Mouse (Mus musculus) adrenal gland, adult 8-10 months (tissue): ENCODE results near the gene Ect2l. TPM values are rescaled to one million over a fixed set of nuclear protein-coding genes. Genes with fewer than 3 reads are reported as not detected.

Source experiments
- DNase-seq: peaks from one replicate; pipeline ENCODE4 v3.0.0; 2022
- total RNA-seq, 4 experiments: library from RNA; stranded (reverse); gene quantifications; 2 replicates each; pipeline ENCODE4 v1.2.4; 2022

The Ect2l gene
- under 1 TPM in 1 of 4 experiments, not detected in 3; 0.24 TPM for total RNA-seq

DNA sequence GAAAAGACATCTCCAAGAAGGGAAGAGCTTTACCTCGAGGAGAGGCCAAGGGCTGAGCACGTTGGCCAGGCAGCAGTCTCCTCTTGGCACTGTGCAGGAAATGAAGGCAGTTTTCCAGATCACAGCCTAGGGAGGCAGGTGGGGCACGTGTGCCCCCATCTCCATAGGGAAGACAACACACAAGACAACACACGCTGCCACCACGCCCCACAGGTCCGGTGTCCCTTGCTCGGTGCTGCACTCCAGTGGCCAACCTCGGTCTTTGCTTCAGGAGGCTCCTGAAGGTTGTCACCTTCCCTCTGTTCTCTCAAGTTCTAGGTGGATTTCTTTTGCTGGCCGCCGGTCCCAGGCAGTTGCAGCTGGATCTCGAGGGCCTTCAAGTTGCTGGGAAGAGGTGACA, at the start of gene Ect2l:
Gene Ect2l, minus strand, starts transcription at position 165 of the 400 bp plus-strand sequence.
- no peak for DNase-seq

DNA sequence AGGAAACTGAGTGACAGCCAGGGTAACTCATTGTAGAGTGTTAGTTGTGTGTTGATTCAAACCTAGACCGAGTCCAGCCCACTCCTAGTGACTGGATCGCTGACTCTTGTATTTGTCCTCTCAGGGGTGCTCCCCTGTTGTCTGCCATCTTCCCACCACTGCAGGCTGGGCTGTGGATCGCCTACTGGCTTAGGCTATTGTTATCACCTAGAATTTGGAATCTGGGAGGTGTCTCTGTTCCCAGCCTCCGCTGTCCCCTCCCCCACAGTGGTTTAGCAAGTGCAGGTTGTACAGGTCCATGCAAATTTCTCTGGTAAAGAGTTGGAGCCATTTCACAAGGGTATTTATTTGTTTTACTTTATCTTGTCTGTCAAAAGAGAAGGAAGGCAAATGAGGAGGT, 40.7 kb upstream of the Ect2l start:
- DNase-seq: no peak

DNA sequence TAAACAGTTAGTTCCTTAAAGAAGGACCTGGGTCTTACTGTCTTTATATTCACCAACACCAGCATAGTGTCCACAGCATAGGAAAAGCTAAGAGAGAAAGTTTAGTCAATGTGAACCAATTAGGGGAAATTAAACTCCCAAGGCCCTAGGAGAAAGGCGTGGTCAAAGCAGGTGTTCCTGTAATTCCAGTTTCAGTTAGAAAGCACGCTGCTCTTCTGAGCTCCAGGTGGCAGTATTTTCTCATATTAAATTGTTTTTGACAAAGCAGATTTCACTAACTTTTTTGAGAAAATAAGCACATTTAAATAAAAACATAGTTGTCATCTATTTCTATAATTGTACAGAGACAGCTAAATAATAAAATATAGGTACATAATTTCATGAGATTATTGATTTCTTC, 32.9 kb upstream of the Ect2l start:
- DNase-seq: no peak

DNA sequence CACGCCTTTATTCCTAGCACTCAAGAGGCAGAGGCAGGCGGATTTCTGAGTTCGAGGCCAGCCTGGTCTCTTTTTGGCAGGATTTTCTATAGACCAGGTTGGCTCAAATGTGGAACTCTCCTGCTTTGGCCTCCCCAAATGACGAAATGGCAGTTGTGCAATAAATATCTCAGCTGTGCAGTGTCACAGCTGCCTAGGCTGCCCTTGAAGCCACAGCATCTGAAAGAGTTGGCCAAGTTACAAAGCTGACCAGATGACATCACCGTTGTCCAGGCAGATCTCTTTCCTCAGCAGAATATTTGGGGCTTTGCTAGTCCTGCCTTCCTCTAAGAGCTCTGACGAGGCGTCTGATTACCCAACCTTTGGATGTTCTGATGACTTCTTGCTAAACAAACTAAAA, 26.5 kb upstream of the Ect2l start:
- peak; percentile 78 for DNase-seq

DNA sequence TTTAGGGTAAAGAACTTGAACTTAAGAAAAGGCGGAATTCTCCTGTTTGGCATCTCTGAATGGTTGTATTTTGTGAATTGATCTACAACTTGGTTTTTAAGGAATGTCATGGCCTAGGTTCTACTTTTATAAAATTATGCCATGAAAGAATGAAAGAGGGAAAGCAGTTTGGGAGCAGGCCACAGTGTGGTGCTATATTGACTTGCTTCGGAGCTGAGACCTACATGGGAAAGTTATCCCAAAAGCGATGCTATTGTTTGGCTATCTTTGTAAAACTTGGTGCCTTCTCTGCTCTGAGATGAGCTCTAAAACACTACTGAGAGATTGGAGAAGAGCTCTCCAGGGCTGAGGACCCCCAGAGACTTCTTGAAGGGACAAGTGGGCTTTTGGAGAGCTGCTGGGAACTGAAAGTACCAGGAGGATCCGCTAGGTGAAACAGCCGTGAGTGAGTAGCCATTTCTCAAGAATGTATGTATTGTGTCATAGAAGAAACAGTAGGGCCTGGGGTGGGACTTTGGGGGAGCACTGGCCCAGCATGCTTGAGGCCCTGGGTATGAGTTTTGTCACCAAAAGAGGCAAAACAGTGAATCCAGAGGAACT, 25.7 kb upstream of the Ect2l start:
- no peak for DNase-seq

DNA sequence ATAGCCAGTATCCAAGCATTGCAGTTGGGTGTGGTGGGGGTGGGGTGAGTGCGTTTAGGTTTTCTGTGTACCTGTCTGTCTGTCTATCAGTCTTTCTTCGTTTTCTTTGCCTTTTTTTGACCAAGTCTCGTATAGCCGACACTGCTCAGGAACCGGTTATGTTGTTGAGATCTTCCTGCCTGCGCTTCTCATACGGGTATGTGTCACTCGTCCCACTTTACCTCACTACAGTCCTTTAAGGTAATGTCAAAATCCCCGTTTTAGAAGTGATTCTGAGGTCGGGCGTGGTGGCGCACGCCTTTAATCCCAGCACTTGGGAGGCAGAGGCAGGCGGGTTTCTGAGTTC, 24.7 kb upstream of the Ect2l start:
- DNase-seq: no peak

DNA sequence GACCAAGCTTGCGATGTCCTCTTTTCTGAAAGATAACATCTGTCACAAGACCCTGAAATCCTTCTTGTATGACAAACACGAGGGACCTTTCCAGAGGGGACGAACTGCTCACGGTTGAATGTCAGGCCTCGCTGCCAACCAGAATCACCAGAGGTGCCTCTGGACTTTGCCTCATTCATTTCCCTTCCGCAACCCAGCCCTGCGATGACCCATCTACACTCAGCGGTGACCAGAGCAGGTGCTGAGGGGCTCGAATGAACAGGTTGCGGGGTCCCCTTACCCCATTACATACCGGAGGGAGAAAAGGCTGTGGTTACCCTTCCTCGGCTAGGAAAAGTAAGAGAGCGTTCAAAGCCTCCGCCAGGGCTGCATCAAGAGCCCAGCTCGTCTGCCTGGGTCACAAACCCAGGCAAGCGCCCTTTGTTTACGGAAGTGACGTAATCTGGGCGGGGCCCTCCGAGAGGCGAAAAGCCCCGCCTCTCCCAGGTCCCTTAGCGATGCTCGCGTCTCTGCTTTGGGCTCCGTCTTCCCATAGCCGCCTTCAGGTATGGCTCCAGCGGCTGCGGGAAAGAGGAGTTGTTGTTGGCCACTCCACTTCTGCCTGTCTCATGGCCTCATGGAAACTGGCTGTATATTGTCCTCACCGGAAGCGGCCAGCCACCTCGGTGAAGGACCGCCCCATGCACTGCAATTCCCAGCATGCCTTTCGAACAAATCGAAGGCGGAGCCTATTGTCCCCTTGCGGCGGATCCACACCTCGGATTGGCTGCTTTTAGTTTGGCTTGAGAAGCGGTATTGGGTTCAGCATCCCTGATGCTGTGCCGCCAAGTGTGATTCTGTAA, 24.1 kb upstream of the Ect2l start, which contains the start of gene Ccdc28a:
Gene Ccdc28a, minus strand, starts transcription at position 439 of the 842 bp plus-strand sequence.
- peak; percentile 91 for DNase-seq

DNA sequence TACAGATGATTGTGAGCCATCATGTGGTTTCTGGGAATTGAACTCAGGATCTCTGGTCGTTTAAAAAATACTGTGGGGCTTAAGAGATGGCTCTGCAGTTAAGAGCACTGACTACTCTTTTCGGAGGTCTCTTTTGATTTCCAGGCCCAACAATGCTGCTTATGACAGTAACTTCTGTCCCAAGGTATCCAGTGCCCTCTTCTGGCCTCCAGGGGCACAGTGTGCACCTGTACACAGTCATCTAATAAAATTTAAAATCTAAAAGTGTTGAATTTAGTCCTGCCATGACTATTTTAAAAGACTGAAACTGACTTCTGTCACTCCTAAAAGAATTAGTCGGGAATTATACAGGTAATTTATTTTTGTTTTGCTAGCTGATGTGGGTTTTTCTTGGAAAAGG, 23.2 kb upstream of the Ect2l start:
- no peak for DNase-seq

DNA sequence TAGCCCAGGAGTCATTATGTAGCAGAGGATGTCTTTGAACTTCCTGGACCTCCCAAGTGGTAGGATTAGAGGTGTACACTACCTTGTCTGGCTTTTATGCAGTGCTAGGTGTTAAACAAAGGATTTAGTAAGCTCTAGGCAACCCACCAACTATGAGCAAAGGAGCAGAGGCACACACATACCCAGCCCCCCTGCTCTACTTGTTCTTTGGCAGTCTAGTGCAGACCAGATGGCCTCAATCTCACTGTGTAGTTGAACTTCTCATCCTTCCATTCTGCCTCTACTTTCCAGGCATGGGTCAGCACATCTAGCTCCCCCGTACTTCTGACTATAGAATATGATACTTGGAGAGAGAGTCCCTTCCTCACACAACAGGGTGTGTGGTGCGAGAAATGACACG, 13.7 kb upstream of the Ect2l start:
- no peak for DNase-seq

DNA sequence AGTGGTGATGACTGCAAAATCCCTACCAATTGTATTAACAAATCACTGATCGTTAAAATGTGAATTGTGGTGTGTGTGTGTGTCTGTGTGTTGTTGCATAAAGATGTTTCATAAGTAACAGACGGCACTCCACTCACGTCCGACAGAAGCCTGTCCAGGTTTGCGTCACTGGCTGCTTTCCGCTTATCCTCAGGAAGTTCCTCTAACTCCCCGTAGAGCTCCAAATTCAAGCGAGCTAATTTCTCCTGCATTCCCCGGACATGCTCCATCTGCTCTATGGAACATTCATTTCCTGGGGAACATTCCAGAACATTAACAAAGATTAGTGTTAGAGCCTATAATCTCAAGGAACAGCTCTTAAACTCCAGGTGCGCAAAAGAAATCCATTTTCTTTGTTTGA, 8.7 kb upstream of the Ect2l start:
- no peak for DNase-seq

DNA sequence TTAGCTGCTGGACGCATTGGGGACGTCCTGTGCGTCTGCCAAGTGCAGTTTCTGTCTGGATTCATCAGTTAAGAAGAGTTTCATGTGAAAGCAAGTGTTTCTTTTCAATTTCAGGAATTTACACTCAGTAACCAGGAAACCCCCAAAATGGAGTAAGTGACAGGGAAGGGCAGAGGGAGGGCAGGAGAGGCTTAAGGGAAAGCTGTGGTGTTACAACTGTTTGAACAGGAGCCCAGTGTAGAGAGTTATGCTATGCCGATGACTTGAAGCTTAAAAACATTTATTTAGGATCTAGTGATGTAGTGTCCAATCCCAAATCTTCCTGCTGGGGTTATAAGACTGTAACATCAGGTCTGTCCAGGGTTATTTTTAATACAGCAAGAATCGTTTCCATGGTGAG, 3.4 kb upstream of the Ect2l start:
- DNase-seq: no peak

DNA sequence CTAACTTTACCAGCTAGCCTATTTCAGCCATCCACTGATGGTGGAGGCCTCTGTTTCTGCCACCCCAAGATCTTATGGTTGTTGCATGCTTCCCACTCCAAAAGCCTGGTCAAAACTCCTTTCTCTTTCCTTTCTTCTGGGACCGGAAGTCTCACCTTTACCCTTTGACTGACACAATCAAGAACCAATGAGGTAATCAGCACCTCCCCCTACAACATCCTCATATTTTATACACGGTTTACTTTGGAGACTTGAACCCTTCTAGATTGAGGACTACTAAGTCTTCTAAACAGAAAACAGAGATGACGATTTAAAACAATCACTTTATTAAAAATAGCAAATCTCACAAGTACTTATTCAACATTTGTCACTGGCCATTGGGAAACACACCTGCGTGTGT, 2.7 kb upstream of the Ect2l start:
- no peak for DNase-seq

DNA sequence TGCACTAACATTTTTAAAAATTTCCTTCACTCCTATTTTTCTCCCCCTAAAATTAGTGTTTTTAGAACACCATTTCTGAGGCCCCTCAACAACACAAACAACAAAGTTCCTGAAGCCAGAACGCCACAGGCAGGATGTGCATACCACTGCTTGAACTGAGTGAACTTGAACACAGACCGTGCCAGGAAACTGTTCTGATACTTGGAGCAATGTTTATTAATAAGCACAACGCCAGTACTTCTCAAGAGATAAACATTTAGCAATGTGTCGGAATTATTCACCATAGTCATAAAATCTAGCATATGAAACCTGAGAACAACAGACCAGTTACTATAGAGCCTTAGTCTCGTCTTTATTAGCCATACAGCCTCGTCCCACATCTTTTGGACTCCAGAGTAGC, 571 bp downstream of the Ect2l start:
- DNase-seq: no peak

DNA sequence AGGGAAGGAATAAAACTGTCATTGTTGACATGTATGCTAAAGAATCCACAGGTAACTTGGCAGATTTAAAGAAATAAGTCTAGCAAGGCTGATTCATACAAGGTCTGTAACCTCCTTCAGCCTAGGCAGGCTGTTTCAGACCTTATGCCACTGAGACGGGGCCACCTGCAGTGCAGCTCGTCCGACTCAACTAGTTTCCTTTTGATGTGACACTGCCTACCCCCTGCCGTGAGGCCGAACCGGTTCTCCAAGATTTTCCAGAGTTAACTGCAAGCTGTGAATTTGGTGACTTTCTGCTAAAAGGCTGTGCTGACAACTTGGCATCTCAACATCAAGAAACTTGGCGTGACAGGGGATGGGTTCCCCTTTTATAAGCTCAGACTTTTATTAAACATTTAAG, 6.6 kb downstream of the Ect2l start:
- DNase-seq: no peak

DNA sequence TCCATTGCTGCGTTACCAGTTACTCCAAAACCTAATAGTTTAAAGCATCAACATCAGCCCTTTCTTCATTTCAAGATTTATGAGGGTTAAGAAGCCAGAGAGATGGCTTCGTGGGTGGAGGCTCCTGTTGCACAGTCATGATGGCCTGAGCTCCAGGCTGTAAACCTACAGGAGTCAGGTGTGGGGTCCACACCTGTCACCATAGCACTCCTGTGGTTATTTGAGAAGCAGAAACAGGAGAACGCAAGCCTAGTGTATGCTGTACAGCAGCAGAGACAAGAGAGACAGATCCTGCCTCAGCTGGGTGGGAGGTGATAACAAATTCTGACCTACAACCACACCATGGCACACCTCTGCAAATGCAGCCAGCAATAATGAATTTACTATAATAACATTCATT, 8.3 kb downstream of the Ect2l start:
- DNase-seq: no peak

DNA sequence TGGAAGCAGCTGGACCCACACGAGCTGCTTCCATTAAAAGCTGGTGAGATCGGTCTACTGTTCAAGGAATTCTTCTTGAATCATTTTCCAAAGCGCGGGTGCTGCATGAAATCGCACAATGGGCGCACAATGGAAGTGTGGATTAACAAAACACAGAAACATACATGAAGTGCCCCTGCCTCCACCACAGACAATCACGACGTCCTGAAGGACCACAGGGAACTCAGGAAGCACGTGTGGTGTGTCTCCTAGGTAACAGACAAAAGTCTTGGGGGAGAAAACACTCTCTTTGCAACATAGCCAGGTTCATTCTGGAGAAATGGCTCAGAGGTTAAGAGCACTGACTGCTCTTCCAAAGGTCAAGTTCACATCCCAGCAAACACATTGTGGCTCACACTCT, 10.0 kb downstream of the Ect2l start:
- DNase-seq: no peak

DNA sequence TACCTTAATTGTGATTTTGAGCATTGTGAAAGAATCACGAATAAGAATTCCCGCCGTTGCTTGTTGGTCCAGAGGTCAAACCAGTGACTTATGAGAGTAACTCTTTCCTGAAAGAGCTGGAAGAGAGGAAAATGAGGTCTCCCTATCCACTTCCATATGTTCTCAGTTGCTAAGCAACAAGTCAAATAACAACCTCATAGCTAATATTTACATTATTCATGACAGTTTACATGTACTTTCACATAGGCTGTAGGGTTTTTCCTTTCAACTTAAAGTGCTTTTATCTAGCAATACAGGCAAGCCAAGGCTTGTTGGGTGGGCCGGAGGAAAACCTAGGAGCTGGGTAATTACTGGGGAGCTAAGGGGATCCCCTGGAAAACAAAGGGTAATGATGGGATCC, 10.8 kb downstream of the Ect2l start:
- no peak for DNase-seq

DNA sequence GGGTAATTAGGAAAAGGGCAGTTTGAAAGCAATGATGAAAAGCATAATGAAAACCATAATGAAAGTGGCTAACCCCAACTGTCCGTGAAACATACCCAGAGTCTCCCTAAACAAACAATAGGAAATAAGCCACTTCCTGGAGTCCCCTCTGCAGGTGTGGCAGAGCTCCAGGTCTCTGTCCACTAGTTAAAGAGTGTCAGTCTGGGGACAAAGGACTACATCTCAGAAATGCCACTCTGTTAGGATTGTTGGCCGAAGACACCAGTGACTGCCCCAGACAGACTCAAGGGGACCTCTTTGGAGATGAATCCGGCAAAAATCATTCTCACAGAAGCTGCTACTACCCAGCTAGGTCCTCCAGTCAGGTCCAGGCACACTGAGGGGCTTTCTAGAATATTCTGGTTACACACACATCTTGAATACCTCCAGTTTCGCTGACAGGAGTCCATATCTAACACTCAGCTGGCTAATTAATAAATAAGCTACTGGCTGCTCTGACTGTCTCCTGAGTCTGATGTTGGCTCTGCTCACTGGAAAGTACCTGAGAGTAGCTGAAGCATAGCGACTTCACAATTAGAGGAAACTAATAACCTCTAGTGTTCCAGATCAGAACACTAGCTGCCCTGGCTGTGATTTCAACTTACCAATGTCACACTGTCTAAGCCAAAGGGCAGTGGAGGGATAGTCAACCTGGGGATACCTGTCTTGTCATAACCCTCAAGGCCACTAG, 12.2 kb downstream of the Ect2l start:
- no peak for DNase-seq

DNA sequence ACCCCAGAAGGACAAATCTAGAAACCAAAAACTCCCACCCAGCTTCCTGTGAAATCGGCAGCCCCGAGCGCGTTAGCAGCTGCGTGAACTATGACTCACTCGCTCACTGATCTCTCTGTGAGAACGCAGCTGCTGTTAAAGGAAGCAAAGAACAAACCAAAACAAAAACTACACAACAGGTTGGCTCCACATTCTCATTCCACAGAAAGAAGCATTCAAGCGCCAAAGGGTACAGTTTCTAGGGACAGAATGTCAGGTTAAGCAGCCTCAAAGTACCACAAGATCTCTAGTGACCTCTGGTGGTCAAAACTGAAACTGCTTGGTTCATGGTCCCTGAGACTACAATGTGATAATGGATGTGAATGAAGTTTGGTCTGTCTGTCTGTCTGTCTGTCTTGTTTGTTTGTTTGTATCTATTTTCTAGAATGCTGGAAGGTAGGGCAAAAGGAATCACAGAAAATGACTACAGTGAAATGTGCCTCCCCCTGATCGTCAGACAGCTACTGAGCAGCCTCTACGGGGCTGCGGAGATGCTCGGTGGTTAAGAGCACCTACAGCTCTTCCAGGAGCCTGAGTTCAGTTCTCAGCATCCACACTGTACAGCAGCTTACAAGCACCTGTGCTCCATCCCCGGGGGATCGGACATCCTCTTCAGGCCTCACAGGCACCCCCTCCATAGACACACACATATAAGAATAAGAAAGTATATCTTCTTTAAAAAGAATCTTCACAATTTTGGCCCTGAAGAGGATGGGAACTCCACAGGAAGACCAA, 13.3 kb downstream of the Ect2l start:
- DNase-seq: peak; percentile 20

DNA sequence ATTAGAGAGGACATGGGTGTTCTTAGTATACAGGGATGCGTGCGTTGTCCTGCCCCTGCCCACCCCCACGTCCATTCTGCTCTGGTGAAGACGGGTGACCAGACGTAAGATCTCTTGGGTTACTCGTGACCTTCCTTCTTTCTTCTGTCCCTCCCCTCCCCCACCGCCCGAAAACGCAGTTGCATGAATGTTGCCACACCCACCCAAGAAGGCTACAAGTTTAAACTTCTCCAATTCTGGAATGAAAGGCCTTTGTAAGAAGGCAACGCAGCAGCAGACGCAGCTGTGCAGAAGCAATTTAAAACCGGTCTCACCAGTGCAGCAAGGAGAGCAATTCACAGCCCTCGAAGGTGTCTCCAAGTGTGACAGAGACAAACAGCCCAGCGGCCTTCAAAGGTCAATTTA, 16.0 kb downstream of the Ect2l start:
- no peak for DNase-seq

DNA sequence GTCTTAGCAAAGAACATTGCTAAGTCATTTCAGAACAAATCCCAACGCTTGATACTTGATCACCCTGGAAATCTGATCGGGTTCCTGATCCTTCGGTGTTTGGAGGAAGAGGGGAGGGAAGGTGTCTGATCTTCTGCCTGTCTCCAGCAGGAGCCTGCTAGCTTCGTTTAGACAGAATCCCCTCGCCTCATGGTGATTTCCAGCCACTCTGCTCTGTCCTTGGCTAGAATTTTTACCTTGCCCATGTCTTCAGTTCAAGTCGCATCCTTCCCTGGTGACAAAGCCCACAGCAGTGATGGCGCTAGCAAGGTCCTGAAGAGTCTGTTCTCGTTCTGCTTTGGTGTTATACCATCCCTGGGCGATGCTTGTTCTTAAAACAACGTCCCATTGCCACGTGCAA, 16.5 kb downstream of the Ect2l start:
- DNase-seq: no peak

DNA sequence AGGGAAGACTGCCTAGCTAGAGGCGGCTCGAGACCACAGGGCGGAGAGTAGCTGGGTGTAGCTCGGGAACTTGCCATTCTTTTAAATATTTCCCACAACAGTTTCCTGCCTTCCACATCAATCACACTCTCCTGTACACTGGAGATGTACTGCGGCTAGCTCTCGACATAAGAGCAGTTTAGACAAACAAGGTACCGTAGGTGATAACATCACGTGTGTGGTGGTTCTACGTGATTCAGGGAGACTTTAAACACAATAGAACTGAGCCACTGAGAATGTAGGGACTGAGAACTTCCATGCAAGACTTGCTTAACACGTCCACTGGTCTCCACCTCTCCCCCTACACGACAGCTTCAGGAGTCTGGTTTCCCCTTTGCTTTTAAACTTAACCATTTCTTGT, 17.5 kb downstream of the Ect2l start:
- DNase-seq: no peak

DNA sequence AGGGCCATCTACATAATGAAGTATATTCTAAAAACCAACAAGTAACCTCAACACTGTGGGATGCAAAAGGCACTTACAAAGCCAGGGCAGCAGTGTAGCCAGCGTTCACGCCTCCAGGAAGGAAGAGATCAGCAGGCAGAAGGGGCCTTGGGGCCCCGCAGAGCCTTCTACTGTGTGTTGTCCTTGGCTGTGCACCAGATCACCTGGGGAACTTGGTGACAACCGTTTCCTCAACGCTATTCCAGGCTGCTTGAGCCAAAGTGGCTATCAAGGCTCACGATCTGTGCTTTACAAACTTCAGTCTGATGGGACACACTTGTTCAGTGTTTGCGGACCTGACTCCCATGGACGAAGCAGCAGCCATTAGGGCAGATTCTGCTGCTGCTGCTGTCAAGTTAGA, 19.0 kb downstream of the Ect2l start:
- no peak for DNase-seq
